Mouse (Mus musculus) cerebellum, adult 2 months (tissue): Measurements from ENCODE around the gene N4bp2.

Experiments
- CTCF ChIP-seq: fragments of 200-500 bp; IDR thresholded peaks from 2 replicates; pipeline ENCODE4 v1.5.1; 2011; ENCODE audit warnings: low read depth, mild to moderate bottlenecking, control low read depth, low read length, moderate library complexity, borderline replicate concordance; ENCODE audit not compliant: insufficient read depth
- POLR2A ChIP-seq: fragments of 200-500 bp; IDR thresholded peaks from 2 replicates; pipeline ENCODE4 v1.6.1; 2011; ENCODE audit warnings: low read length, control low read depth, borderline replicate concordance; ENCODE audit not compliant: insufficient read depth

GRCm38 (mm10) chr5:65827102-65827501 lies 63.8 kb downstream of the N4bp2 start:
- TF ChIP-seq CTCF, result no peak
- no peak for TF ChIP-seq POLR2A
